Mouse (Mus musculus) adrenal gland, postnatal 10 days (tissue): ENCODE measurements around the gene Ttll2. TPM values are rescaled to one million over a fixed set of nuclear protein-coding genes. Genes with fewer than 3 reads are reported as not detected.
"Not testable (repeated sequence)": the region's sequence is repeated elsewhere in the genome, so short reads cannot be mapped to it uniquely, and the experiment has no call there.

Source experiments
- DNase-seq: peaks from one replicate; pipeline ENCODE4 v3.0.0; 2021; ENCODE audit warnings: mixed read lengths
- long read RNA-seq, 2 experiments: library from polyadenylated mRNA; stranded (forward); transcript quantifications; one replicate each; pipeline ENCODE4 v2.0.0; 2021
- total RNA-seq, 2 experiments: library from RNA; stranded (reverse); gene quantifications; 2 replicates each; pipeline ENCODE4 v1.2.3; 2021

The Ttll2 gene
- not detected for total RNA-seq
- long read RNA-seq, experiment 1: 0 reads
- long read RNA-seq, experiment 2: 0 reads

DNA sequence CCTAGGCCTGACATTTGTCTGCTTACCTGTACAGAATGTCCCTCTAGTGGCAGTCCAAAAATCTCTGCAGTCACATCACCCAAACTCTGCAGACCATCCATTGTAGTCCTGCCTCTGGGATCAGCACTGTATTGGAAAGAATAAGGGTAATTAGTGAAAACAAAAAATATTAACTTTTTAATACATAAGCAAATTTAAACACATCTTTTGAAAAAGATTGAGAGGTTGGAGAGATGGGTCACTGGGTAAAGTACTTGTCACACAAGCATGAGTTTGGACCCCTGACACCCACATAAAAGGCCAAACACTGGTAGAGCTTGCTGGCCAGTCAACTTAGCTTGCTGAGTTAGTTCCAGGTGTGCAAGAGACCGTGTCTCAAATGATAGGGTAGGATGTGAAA, at the start of gene Ttll2:
Gene Ttll2, minus strand, starts transcription at position 101 of the 400 bp plus-strand sequence.
- DNase-seq: not testable (repeated sequence)

DNA sequence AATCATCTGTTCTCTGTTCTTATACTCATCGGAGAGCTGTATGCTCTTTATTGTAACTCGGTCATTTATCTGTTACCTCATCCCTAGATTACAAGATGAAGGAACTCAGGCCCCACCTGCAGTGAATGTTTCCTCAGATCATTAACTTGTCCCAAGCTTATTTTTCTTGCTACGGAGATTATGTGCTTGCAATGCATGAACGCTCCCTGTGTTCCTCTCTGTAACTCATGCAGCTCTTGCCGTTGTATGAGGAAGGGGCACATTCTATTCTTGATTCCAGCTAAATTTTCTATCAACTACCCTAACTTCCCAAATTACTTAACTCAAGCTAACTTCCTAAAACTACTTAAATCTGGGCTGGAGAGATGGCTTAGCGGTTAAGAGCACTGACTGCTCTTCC, 47.3 kb upstream of the Ttll2 start:
- not testable (repeated sequence) for DNase-seq

DNA sequence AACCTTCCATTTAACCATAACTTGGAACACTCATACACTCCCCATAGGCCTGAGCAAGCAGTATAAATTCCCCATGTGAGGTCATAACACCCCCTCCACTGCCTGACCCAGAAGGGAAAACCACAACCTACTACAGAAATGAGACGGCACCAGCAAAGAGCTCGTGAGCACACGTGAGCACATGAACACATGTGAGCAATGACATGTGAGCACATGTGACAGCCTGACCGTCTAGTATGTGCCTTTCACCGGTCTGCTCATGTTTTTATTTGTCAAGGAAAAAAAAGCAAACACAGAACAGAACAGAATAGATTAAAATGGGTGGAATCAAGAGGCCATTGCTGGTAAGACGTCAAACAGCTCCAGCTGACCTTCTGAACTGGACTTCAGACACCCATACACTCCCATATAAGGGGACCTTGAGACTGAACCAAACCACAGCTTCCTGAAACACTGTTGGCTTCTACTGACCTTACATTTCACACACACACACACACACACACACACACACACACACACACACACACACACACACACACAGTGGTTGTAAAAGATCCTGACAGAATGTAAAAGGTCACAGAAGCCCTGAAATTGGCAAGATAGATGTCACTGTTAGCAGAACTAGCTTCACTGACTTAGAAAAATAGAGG, 45.8 kb upstream of the Ttll2 start:
- peak; percentile 57 for DNase-seq

DNA sequence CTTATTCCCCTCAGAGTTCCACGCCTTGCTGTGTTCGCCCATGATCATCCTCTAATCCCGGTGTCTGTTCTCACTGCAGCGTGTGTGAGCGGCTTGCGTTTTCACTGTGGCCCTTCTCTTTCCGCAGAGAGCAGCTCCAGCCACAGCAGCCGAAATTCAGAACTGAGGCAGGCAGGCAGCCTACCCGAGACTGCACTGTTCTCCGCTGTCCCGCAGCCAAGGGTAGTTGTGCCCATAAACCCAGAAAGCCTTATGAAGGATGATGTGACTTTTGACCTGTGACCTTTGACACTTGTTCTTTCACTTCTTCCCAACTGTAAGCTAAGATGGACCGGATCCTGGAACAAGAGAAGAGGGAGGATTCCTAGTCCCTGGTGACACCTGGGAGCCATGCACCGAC, 44.6 kb upstream of the Ttll2 start:
- not testable (repeated sequence) for DNase-seq

DNA sequence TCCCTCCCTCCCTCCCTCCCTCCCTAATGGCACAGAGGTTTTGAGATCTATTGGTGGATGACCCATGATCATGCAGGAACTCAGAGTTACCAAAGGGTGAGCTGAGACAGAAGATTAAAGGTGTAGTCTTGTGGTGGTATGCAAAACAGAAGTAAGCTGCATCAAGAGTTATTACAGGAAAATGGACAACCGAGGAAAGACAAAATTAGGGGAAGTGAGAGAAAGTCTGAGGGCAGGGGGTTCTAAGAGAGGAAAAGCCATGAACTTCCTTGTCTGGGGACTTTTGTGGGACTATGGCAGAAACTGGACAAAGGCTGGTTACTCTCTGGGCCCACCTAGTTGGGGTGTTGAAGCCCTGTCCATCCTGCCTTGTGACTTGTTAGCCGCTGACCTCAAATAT, 43.8 kb upstream of the Ttll2 start:
- not testable (repeated sequence) for DNase-seq

DNA sequence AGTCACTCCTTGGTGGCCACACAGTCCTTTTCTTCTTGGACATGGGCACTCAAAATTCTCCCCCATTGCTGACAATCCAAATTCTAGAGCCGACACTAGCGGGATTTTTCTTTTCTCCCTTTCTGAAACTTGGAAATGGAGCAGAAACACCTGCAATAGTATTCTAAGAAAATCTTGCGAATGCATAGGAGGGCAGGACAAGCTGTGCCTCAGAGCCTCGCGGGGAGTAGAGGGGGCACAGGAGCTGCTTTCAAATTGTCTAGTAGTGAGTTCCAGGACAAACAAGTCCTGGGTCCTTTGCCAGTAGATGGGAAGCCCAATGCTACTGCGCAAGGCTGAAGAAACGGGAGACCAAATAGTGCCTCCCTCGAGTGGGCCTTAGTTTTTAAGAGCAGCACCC, 43.2 kb upstream of the Ttll2 start:
- peak; percentile 20 for DNase-seq

DNA sequence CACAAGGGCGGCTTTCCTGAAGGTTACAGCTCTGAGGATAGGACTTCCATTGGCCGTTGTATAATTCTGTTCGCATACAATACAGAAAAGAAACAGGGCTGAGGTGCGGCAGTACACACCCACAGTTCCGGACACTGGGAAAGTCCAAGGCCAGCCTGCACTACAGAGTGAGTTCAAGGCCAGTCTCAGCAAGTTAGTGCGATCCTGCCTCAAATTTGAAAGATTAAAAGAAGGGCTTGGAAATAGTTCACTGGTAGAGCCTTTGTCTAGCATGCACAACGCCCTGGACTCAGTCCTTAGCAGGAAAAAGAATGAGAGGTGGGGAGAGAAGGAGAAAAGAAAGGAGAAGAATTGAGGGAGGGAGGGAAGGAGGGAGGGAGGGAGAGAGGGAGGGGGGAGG, 42.6 kb upstream of the Ttll2 start:
- peak; percentile 25 for DNase-seq

DNA sequence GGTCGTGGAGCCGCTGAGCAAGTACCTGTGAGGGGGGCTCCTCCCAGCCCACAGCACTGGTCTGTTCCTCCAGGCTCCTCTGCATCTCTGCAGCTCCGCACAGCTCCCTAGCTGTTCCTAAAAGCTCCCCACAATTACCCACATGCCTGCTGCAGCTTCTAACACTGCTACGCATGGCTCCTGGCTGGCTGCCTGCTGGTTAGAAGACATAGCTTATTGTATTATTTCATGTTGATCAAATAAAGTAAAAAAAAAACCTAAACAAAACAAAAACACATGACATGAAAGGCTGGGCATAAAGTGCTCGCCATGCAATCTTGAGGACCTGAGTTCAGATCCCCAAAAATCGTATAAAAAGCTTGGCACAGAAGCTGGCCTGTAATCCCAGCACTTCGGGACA, 37.4 kb upstream of the Ttll2 start:
- DNase-seq: peak; percentile 39

DNA sequence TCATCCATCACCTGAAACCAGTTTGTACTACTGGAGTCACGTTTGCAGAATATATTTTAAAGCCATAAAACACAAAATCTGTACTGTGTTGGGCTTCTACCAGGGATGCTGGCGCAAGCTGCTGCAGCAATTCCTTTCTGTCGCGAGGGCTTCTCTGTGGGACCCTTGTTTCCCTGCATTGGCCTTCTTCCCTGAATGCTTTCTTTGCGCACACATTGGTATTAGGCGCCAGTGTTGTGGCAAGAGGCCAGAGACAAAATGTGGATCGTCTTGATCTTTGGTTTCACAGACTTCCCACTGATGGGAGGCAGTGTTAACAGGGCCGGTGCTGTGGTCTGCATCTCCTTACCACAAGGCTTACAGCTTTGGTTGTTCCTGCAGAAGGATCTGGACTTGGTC, 36.5 kb upstream of the Ttll2 start:
- not testable (repeated sequence) for DNase-seq

DNA sequence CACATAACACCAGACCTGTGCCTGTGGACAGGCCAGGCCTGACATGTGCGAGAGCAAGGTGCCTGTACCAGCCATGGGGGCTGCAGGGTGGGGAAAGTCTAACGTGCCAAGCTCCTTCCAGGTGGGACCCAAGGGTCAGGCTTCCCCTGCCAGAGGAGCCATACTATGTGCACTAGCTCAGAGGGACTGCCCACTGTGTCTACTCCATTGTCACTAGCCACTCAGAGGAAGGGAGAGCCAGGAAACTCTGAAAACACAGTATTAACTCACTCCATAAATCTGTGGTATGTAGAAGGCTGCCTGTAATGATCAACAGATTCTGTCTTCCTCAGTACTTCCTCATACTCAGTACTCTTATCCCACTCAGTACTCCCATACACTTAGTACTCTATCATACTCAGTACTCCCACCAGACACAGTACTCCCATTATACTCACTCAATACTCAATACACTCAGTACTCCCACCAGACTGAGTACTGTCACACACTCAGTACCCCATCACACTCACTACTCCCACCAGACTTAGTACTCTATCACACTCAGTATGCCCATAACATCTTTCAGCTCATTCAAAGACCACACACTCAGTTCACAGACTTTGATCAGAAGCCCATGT, 36.0 kb upstream of the Ttll2 start:
- not testable (repeated sequence) for DNase-seq

DNA sequence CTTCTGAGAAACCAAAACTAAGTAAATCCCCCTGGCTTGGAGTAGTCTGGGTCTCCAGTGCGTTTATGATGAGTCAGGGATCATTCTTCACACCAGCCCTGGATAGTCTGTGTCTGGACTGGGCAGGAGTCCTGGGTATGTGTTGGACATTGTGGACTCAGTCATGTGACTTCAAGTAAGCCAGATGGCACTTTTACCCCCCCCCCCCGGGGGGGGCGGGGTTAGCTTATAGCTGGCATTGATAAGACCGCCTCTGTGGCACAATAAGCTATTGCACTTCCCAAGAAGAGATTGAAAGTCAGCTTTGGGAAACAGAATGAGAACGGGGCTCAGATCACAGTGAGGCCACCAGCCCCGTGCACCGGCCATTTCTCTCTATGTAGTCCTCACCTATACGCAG, 33.5 kb upstream of the Ttll2 start:
- not testable (repeated sequence) for DNase-seq

DNA sequence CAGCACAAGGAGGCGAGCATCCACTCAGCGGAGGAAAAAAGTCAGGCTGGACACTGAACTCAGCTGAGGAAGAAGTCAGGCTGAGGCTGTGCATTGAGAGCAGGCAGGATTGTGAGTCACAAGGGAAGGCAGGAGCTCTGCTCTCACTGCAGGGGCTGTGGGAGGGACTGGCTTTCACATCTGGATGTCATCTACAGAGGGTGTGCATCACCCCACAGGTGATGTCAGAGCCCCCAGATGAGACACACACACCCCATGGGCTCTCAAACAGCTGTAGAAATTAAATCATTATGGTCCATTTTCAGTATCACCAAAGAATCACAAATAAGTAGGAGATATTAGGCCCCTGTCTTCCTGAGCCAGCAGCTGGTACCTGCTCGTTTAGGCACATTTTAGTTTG, 32.9 kb upstream of the Ttll2 start, which contains the start of gene Unc93a2:
Gene Unc93a2, minus strand, starts transcription at position 101 of the 400 bp plus-strand sequence.
- DNase-seq: not testable (repeated sequence)

DNA sequence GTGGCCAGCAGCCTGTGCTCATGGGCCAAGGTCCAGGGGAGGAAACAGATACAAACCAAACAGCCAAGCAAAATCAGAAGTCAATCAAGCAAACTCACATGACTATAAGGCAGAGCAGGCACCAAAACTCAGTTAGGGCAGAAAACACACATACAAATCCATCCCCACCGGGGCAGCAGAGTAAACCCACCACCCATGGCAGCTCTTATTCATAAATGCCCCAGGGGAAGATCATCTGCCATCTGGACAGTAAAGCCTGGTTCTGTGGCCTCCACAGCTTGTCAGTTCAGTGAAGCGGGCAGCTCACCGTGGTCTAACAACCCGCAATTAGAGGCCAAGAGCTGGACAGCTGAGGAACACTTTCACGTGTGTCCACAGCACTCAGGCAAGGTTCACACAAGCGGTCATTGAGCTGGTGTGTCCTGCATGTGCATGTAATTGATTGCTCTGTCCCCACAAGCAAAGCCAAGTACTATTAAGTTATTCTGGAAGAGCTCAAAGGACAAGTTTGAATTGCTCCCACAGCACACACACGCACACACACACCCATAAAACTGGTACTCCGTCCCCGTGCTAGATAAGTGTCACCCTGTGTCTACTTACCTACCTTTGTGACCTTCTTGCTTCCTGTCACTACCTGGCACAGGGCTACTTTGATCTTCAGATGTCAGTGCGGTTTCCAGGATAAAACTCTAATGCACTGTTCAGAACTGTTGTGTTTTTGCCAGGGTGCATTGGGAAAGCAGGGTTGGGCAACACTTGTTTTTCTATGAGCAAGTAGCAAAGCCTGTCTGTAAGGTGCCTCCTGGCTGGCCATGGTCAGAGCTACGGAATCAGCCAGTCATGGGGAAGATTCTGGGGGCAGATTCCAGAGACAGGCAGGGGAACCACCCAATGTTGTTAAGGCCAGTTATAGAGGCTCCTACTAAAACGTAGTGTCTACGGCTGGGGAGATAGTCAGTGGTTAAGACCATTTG, 31.0 kb upstream of the Ttll2 start:
- DNase-seq: not testable (repeated sequence)

DNA sequence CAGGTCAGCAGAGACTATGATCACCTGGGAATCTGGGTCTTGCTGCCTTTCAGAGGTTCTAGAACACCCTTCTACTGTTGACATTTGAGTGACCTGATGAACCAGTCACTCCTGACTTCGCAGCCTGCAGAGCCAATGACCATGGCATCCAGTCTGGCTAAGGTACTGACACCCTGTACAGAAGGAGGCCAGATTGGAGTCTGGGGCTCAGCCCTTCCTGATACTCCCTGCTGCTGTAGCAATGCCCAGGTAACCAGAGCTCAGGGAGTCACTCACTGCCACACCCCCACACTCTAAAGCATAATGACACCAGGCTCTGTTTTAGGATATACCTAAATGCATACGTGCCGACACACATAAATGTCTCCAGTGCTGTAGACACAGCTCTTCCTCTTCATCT, 30.2 kb upstream of the Ttll2 start:
- DNase-seq: not testable (repeated sequence)

DNA sequence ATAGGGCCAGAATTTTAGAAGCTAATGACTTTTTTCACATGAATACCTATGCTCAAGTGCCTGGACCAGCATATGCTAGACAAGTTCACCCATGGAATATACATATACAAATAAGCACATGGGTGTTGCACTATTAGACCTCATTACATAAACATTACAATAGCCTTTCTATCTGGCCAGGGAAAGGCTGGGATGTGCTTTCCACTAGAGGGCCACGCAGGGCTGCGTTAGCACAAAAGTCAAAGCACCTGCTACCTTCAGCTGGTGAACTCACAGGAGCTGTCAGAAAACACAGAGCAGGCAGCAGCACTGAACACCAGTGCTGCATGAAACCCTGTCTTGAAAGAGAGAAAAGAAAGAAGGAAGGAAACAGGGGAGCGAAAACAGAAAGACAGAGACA, 25.4 kb upstream of the Ttll2 start:
- DNase-seq: not testable (repeated sequence)

DNA sequence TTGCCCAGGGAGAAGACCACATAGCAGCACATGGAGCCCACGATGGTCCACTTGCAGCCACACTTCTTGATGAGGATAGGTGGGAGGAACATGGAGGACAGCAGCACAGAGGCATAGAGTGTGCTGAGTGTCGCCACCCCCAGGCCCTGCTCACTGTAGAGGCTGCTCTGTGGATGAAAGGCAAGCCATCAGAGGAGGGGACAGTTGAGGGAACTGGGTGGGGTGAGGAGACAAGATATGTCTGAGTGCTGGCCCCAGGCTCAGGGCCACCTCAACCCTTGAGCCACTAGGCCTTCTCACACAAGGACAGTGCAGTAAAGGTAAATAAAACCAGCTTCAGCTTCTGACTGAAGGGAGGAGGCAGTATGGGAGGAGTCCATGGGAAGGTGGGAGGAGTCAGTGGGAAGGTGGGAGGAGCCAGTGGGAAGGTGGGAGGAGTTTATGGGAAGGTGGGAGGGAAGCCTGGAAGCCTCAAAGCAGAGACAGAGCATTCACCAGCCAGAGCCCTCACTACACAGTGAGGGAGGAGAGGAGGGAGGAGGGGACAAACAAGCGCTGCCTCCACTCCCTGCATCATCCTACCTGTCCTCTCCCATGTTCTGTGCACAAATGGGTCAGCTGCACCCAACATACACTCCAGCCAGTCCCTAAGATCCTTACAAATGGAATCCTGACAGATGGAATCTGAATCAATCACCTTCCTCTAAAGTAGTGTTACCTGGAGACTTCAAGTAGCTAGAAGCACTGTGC, 24.6 kb upstream of the Ttll2 start:
- DNase-seq: not testable (repeated sequence)

DNA sequence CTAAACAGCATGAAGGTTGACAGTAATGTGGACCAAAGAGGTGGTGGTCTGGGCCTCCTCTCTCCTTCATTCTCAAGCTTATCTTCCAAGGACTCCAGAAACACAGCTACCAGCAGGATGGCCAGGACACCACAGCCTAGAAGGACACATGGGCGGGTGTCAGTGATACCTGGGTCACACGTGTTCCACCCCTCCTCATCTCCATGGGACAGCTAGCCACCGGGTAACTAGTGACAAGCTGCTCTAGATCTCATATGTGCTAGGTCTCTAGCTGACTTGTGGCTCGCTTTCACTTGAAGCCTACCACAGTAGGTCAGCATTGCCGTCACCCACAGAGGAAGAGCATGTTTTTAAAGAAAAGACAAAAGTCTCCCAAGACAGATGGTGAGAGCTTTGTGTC, 19.4 kb upstream of the Ttll2 start, which contains the start of gene Gm49630:
Gene Gm49630, minus strand, starts transcription at position 101 of the 400 bp plus-strand sequence.
- not testable (repeated sequence) for DNase-seq

DNA sequence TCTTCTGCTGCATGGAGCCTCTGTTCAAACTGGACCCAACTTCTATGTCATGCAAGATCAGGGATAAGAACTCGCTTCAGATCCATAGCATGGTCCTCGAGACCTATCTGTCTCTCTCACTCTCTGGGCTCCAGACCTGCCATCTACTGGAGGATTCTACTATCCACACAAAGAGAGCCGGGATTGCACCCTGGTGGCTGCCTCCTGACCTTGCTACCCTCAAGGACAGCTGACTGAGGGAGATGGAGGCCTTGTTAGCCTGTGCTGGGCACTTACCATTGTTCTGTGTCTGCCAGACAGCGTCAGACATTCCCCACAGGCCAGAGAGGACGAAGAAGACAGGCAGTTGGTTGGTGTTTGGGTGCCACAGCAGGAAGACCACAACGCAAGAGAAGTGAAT, 16.9 kb upstream of the Ttll2 start:
- peak; percentile 22 for DNase-seq

DNA sequence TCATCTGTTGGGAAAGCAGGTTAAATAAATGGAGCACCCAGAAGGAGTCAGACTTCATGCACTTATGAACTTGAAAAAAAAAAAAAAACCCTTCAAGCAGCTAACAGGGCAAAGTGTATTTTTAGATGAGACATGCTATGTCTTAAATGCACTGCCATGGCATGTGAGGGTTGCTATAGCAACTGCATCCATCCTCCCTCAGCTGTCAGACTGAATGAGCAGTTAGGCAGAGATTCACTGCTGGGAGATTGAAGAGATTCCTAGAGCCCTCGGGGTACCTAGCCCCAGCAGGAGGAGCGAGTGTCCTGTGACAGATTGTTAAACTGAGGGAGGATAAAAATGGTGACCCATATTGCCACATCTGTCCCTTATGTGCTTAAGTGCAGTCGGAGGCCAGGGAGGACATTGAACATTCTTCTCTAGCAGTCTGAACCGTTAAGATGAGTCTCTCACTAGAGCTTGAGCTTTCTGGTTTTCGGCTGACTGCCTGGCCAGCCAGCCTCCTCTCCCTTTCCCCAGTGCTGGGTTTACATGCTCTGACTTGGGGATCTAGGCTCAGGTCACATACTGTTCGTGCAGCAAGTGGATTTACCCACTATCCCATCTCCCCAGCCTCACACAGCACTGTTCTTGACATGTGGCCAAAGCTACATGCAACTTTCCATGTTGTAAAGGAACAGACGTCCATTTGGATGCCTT, 14.3 kb upstream of the Ttll2 start:
- not testable (repeated sequence) for DNase-seq

DNA sequence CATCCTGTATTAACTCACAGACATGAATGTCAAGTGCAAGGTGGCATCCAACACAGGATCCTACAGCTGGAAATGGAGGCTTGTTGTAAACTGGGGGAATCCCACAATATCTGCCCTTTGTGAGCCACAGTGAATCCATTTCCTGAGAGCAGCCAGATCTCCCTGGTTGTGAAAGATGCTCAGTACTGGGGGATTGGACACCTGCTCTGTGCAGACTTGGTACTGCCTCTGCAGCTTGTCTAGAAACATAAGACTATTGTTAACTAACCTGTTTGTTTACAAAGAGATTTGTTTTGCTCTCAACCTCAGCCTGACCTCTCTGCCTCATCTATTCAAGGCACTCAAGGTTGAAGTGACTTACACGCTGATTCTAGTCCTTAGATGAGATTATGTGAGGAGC, 13.8 kb upstream of the Ttll2 start:
- not testable (repeated sequence) for DNase-seq

DNA sequence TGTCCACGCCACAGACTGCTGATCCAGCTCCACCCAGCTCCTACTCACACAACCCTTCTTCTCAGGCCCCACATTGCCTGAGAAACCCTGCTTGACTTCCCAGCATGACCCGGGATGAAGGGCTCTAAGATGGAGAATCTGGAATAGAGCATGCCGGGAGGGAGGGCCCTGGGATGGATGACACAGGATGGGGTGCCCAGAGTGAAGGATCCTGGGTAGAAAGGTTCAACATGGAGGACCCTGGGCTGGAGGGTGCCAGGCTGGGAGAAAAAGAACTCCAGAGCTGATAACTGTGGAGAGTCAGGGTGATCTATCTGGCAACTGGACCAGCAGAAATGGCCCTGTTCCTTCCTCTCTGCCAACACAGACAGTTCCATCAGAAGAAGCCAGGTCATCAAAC, 13.1 kb upstream of the Ttll2 start:
- DNase-seq: not testable (repeated sequence)
